Mouse (Mus musculus) spleen, adult 18-20 months (tissue): ENCODE measurements around the gene Gpr87.

Experiments used
- DNase-seq, 2 experiments: peaks; one replicate each; pipeline ENCODE4 v3.0.0; 2022; ENCODE audit warnings: mixed read lengths in 2 of 2

The Gpr87 gene

DNA sequence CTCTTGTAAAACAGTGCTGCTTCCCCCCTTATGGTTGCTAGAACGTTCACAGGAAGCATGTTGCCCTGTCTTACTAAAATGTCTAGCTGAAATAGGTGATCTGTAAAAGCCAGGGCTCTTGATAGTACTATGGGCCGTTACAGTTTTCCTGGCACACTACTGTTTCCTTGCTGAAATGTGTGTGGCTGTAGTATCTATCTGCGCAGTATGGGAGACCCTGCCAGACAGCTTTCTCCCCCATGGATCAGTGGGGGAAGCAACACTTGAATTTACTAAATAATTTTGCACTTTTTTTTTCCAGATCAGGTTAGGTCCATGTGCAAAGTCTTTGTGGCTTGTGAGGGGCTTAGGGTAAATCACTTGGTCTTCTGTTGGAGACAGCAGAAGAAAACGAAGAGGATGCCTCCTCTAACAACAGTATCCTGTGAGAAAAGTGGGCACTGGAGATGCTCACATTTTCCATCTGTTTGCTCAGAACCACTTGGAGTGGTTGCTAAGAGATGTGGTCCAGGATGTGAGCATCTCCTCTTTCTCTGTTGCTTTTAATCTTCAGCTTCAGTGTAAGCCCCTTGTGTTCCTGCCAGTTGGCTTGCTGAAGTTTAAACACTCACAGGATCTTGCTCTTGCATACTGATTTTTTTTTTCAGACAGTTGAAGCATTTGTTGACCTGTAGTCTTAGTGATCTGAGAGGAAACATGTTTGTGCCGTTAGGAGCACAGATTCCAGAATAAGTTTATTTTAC is 58.8 kb downstream of the Gpr87 start:
- DNase-seq: no peak

DNA sequence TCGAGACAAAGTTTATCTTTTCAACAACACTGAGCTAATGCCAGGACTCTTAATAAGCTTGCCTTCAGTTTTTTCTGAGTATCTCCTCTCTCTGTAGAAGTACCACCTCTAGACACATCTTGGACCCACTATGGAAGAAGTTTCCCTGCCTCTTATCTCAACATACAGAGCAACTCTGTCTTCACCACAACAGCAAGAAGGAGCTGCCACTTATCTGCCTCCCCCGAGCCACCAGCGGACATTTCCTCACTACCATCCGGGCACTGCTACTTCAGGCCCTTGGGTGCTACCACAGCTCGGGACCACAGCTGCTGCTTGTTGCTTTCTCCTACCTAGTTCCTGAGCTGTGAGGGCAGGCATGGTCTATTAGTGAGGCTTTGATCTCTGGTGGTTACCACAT is 61.7 kb downstream of the Gpr87 start:
- DNase-seq: no peak

DNA sequence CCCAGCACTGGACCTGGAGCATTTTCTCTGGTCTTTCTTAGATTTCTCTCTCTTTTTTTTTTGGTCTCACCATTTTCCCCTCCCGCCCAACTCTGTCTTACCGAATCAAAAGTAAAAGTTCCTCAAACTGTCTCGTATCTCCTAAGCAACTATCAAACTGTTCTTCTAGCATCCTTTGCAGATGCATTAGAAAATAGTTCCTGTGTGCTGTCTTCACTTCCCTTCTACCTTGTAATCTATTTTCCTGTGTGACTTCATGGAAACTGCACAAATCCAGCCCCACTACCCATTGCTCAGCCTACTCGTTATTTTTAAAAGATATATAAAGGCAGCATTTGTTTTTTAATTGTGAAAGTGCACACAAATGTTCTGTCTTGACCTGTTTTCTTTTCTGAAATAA is 62.9 kb downstream of the Gpr87 start:
- no peak for DNase-seq

DNA sequence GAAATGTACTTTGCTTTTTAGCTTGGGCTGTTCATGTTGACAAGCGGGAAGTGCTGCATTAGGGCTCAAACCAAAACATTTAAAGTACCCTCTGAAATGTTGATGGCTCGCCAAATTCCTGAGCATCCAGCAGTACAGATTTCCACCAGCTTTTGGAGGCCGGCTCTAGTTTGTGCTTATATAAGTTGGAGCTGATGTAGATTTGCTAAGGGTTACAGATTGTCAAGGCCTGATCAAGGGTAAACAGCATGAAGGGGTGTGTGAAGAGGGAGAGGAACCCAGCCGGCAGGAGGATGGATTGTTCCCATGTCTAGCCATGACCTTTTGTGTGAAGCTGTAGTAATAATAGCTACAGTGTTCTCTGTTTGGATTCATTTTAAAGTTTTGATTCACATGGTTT is 63.8 kb downstream of the Gpr87 start:
- DNase-seq: no peak

DNA sequence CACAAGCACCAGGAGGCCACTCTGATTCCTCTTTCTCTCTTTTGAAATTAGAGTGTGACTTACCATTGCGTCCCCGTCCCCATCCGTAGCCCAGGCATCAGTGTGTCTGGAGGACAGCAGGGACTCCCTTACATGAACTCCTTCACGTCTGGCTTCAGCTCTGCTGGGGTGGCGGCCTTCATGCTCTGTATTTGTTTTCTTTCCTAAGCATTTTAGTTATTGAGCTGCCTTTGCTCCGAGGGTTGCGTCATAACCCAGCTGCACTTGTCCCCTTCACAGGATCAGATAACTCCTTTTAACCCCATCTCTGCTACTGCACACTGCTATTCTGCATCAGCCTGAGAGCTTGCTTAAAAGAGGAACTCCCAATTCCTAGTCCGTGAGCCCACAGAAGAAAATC is 64.5 kb downstream of the Gpr87 start:
- peak in 1 of 2 experiments; percentile 19 for DNase-seq

DNA sequence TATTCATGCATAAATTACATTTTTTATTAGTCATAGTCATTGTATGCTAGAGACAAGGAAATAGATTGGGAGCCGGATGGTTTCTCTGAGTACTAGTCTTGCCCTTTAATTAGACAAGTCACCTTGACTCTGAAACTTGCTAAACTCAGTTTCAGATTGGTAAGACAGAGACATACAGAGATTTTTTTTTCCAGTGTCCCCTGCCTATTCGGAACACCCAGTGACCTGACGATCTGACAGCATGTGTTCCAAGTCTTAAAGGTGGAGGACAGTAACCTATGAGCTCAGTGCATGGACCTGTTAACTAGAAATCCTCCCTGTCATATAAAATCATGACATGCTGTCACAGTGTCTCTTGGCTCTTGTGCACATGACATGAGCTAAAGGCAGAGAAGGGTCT is 65.4 kb downstream of the Gpr87 start:
- DNase-seq: no peak
